Mouse (Mus musculus): ENCODE results near the gene Arhgap25. TPM values are rescaled to one million over a fixed set of nuclear protein-coding genes. Genes with fewer than 3 reads are reported as not detected.

Gene Arhgap25
- polyA plus RNA-seq, 1 experiment, result not detected

DNA sequence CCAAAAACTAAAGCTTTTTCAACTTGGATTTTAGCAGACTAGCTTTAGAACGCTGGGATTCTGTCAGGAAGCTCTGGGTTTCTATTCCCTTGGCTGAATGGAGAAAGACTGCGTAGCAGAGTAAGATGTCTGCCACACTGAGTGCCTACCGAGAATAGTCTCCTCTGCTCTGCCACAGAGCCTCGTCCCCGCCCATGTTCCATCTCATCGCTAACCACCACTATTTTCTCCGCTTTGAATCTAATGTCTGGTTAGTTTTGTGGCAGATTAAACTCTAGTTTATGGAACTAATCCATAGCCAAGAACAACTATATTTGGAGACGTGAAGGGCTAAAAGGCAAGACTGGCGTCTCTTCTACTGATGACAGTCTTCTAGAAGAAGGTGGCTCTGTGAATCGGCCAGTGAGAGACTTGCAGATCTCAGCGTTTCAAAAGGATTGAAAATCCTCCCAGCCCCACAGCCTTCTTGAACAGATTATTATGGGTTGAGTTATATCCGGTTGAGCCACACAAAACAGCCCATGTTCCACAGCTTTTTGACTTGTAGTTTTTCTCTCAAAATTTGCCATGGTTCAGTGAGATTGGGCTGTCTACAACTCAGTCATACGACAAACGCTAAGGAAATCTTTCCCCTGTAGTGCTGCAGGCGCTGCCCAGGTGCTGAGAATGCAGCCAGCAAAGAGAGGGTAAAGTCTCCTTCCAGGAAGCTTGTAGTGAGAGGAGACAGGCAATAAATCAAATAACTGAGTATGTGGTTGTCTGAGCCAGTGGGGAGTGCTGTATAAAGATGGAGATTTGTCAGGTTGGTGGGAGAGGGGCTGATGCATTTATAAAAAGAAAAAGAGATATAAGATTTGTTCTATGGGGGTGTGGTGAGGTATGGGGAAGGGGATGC lies 5.6 kb upstream of the Arhgap25 start:
- Histone ChIP-seq H3K4me3 (ENCODE audit: insufficient read depth, low read depth, low read length) (no peak overlapping the region), H3K4me1 (ENCODE audit: control insufficient read depth, insufficient read depth, low read length) (peaks cover 3% of the 10 kb centered on the region; the same call in 1 of the 2 replicates), H3K27ac (ENCODE audit: insufficient read depth, low read depth, low read length) (no peak overlapping the region)
- 77% methylated on average over 15 of the region's 15 CpGs for WGBS
- TF ChIP-seq POLR2A (IDR thresholded peaks at IDR 0.05; ENCODE audit: insufficient read depth, low read depth, low read length), result no peak
- TF ChIP-seq CTCF (IDR thresholded peaks at IDR 0.05; ENCODE audit: insufficient read depth, low read depth, low read length), result no peak

DNA sequence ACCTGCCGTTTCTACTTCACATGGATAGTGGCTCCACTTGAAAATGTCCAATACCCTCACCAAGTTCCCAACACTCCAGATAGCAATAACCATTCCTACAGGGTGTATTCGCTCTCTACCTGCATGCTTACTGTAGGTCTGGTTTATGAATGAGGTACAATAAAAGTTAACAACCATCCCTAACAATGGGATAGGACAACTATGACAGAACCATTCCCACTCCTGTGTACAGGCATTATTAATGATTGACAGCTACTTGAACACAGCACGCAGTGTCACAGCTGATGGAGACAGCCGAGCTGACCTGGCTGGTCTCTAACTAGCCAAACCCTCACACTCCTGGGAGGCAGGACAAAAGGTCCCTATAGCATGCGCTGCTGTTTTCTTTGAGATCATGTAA lies 4.6 kb upstream of the Arhgap25 start:
- Histone ChIP-seq H3K4me3 (ENCODE audit: insufficient read depth, low read depth, low read length) (no peak overlapping the region), H3K27ac (ENCODE audit: insufficient read depth, low read depth, low read length) (no peak overlapping the region), H3K4me1 (ENCODE audit: control insufficient read depth, insufficient read depth, low read length) (peaks cover 3% of the 10 kb centered on the region; the same call in 1 of the 2 replicates)
- no peak for TF ChIP-seq POLR2A (IDR thresholded peaks at IDR 0.05; ENCODE audit: insufficient read depth, low read depth, low read length)
- no peak for TF ChIP-seq CTCF (IDR thresholded peaks at IDR 0.05; ENCODE audit: insufficient read depth, low read depth, low read length)
- WGBS, result 88% methylated on average over 5 of the region's 5 CpGs

DNA sequence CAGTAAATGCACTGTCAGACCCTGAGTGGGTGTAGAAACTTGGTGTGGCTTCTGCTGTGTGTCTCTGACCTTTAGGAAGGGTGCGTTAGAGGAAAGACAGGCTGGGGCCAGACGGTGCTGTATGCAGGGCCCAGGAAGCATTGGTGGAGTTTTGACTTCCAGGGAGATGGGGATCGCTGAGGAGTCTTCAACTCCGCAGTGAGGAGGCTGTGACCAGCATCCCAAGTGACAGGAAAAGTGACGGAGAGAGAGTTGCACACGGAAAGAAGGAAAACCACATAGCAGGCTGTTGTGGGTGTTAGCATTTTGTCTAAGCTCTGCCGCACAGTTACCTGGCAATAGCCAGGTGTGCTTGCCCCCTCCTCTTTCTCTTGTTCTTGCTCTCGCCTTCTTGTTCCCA lies 3.2 kb upstream of the Arhgap25 start:
- Histone ChIP-seq H3K27ac (ENCODE audit: insufficient read depth, low read depth, low read length) (no peak overlapping the region), H3K4me1 (ENCODE audit: control insufficient read depth, insufficient read depth, low read length) (peaks cover 3% of the 10 kb centered on the region; the same call in 1 of the 2 replicates), H3K4me3 (ENCODE audit: insufficient read depth, low read depth, low read length) (no peak overlapping the region)
- 73% methylated on average over 8 of the region's 8 CpGs for WGBS
- no peak for TF ChIP-seq CTCF (IDR thresholded peaks at IDR 0.05; ENCODE audit: insufficient read depth, low read depth, low read length)
- TF ChIP-seq POLR2A (IDR thresholded peaks at IDR 0.05; ENCODE audit: insufficient read depth, low read depth, low read length), result no peak

- no peak for TF ChIP-seq POLR2A (IDR thresholded peaks at IDR 0.05; ENCODE audit: insufficient read depth, low read depth, low read length)
- 65% methylated on average over 9 of the region's 9 CpGs for WGBS
- Histone ChIP-seq H3K27ac (ENCODE audit: insufficient read depth, low read depth, low read length) (no peak overlapping the region), H3K4me3 (ENCODE audit: insufficient read depth, low read depth, low read length) (no peak overlapping the region), H3K4me1 (ENCODE audit: control insufficient read depth, insufficient read depth, low read length) (peaks cover 3% of the 10 kb centered on the region; the same call in 1 of the 2 replicates)
Measured at GRCm38 (mm10) chr6:87535651-87536050, 2.6 kb upstream of the Arhgap25 start.

GRCm38 (mm10) chr6:87534855-87535575 lies 2.0 kb upstream of the Arhgap25 start:
- no peak overlapping the region for H3K27ac ChIP-seq (ENCODE audit: insufficient read depth, low read depth, low read length)
- H3K4me3 ChIP-seq (ENCODE audit: insufficient read depth, low read depth, low read length), result no peak overlapping the region
- no peak for TF ChIP-seq CTCF (IDR thresholded peaks at IDR 0.05; ENCODE audit: insufficient read depth, low read depth, low read length)
- TF ChIP-seq POLR2A (IDR thresholded peaks at IDR 0.05; ENCODE audit: insufficient read depth, low read depth, low read length), result no peak
- 86% methylated on average over 9 of the region's 9 CpGs for WGBS
- H3K4me1 ChIP-seq (ENCODE audit: control insufficient read depth, insufficient read depth, low read length), result peaks cover 3% of the 10 kb centered on the region; the same call in 1 of the 2 replicates

DNA sequence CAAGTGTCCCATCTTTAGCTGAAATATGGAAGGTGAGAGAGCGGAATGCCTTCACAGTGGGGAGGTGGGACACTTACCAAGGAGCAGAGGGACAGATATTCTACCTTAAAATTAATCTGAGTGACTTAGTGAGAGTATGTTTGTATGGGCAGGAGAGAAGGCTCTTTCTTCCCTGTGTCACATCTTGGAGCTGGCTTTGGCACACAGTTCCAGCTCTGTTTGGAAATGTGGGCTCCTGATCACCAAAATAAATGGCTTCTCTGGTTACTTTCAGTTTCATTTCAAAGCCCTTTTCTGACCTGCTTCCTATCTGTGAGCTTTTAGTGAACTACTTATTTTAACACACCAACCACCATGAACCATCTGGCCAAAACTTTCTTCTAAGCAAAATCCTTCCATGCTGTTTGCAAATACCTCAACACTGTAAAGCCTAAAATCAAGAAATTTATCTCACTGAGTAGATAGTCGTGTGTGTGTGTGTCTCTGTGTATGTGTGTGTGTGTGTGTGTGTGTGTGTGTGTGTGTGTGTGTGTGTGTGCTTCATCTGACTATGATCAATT lies 1.5 kb downstream of the Arhgap25 start:
- no peak for TF ChIP-seq CTCF (IDR thresholded peaks at IDR 0.05; ENCODE audit: insufficient read depth, low read depth, low read length)
- no peak for TF ChIP-seq POLR2A (IDR thresholded peaks at IDR 0.05; ENCODE audit: insufficient read depth, low read depth, low read length)
- no peak overlapping the region for H3K4me3 ChIP-seq (ENCODE audit: insufficient read depth, low read depth, low read length)
- H3K4me1 ChIP-seq (ENCODE audit: control insufficient read depth, insufficient read depth, low read length), result peaks cover 3% of the 10 kb centered on the region; the same call in 1 of the 2 replicates
- 95% methylated on average over 2 of the region's 2 CpGs for WGBS
- H3K27ac ChIP-seq (ENCODE audit: insufficient read depth, low read depth, low read length), result no peak overlapping the region

DNA sequence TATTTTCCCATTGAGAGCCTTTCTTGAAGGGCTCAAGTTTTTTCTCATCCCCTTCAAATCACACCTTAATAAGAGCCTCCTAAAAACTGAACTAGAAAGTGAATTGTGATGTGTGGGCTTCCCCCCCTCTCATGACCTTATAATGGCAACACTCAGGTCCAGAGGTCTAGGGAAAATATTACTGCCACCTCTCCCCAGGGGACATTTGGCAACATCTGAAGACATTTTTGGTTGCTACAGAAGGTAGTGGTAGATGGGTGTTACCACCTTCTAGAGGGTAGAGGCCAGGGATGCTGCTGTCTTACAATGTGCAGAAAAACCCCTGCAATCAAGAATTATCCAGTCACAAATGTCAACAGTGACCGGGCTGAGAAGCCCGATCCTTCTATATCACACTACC lies 2.7 kb downstream of the Arhgap25 start:
- Histone ChIP-seq H3K4me1 (ENCODE audit: control insufficient read depth, insufficient read depth, low read length) (no peaks in the 10 kb centered on the region), H3K4me3 (ENCODE audit: insufficient read depth, low read depth, low read length) (no peak overlapping the region), H3K27ac (ENCODE audit: insufficient read depth, low read depth, low read length) (no peak overlapping the region)
- 89% methylated on average over 2 of the region's 2 CpGs for WGBS
- TF ChIP-seq CTCF (IDR thresholded peaks at IDR 0.05; ENCODE audit: insufficient read depth, low read depth, low read length), result no peak
- no peak for TF ChIP-seq POLR2A (IDR thresholded peaks at IDR 0.05; ENCODE audit: insufficient read depth, low read depth, low read length)

DNA sequence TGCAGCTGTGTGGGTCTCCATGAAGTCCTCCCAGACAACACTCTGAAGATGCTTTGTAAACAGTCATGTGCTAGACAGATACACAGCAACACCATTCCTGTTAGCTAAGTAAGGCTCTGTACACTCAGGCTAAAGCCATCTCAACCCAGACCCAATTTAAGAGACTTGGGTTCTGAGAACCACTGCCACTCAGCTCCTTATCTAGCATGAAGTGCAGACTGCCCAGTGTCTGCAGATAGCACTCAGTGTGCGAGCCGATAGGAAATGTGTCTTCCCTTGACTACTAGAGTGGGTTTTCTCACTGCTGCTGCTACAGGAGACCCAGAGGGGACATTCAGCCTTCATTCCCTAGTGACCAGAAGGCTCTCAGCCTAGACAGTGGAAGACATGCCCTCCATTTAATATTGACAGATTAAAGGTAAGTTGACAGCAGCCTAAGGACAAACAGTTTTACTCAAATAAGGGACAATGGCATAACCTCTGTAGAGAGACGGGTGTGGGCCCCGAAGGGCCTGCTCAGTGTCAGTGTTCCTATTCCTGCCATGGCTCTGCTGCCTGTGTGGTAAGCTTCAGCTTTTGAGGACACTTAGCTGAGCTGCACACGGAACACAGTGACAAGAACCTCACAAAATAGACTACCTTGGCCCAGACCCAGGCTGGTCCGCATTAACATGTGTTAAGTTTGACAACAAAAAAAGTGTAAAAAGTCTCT lies 5.1 kb downstream of the Arhgap25 start:
- Histone ChIP-seq H3K27ac (ENCODE audit: insufficient read depth, low read depth, low read length) (no peak overlapping the region), H3K4me1 (ENCODE audit: control insufficient read depth, insufficient read depth, low read length) (no peaks in the 10 kb centered on the region), H3K4me3 (ENCODE audit: insufficient read depth, low read depth, low read length) (no peak overlapping the region)
- 91% methylated on average over 6 of the region's 6 CpGs for WGBS
- TF ChIP-seq CTCF (IDR thresholded peaks at IDR 0.05; ENCODE audit: insufficient read depth, low read depth, low read length), result no peak
